Mouse (Mus musculus) CD4-positive naive resting alpha-beta T cell, adult 57 days (primary cell): Measurements from ENCODE around the gene Cmtm2a. TPM values are rescaled to one million over a fixed set of nuclear protein-coding genes. Genes with fewer than 3 reads are reported as not detected.

Experiments used
- total RNA-seq: library from RNA; stranded (reverse); gene quantifications from one replicate; pipeline ENCODE4 v1.2.4, GENCODE M21; 2023

Cmtm2a gene
- total RNA-seq, result not detected

GRCm38 (mm10) chr8:104293081-104293480, at the start of gene Cmtm2a:
TSS of gene Cmtm2a (minus strand) at chr8:104293181.

GRCm38 (mm10) chr8:104339229-104339982, 46.4 kb upstream of the Cmtm2a start, which contains the start of gene Cmtm3:
TSS of gene Cmtm3 (plus strand) at chr8:104339410.

GRCm38 (mm10) chr8:104321930-104322329, 28.9 kb upstream of the Cmtm2a start, which contains the start of gene Cmtm2b:
TSS of gene Cmtm2b (plus strand) at chr8:104322230.

GRCm38 (mm10) chr8:104321267-104321666, 28.3 kb upstream of the Cmtm2a start, which contains the start of gene Gm11020:
TSS of gene Gm11020 (plus strand) at chr8:104321567.

GRCm38 (mm10) chr8:104309441-104310155, 16.6 kb upstream of the Cmtm2a start, which contains the start of the genes Gm45711 and Cmtm1:
TSS of gene Gm45711 (minus strand) at chr8:104310081.
TSS of gene Cmtm1 (minus strand) at chr8:104310145.

GRCm38 (mm10) chr8:104250439-104251367, 42.3 kb downstream of the Cmtm2a start, which contains the start of gene Cklf:
TSS of gene Cklf (plus strand) at chr8:104250861.

GRCm38 (mm10) chr8:104248276-104248675, 44.7 kb downstream of the Cmtm2a start, which contains the start of gene Tk2:
TSS of gene Tk2 (minus strand) at chr8:104248558.

Other genes with a start within 250 kb of the Cmtm2a start
- 1.3 TPM for gene Cdh5, start 191.6 kb downstream of the Cmtm2a start, total RNA-seq
- gene Bean1, start 122.7 kb downstream of the Cmtm2a start, total RNA-seq, result not detected
- 71.7 TPM for gene Tk2, start 44.6 kb downstream of the Cmtm2a start, total RNA-seq
- gene Cklf, start 42.3 kb downstream of the Cmtm2a start, total RNA-seq, result 42.5 TPM
- not detected for gene Gm45711, start 16.9 kb upstream of the Cmtm2a start, total RNA-seq
- not detected for gene Cmtm1, start 17.0 kb upstream of the Cmtm2a start, total RNA-seq
- not detected for gene Gm11020, start 28.4 kb upstream of the Cmtm2a start, total RNA-seq
- not detected for gene Cmtm2b, start 29.0 kb upstream of the Cmtm2a start, total RNA-seq
- 14.6 TPM for gene Cmtm3, start 46.2 kb upstream of the Cmtm2a start, total RNA-seq
- gene Cmtm4, start 102.6 kb upstream of the Cmtm2a start, total RNA-seq, result 2.8 TPM
- 77.2 TPM for gene Dync1li2, start 149.9 kb upstream of the Cmtm2a start, total RNA-seq
- 0.21 TPM for gene Terb1, start 216.7 kb upstream of the Cmtm2a start, total RNA-seq
- gene Nae1, start 241.5 kb upstream of the Cmtm2a start, total RNA-seq, result 44.5 TPM
- gene Car7, start 241.5 kb upstream of the Cmtm2a start, total RNA-seq, result 1.5 TPM